Mouse (Mus musculus): ENCODE results near the gene Ceacam18. TPM values are rescaled to one million over a fixed set of nuclear protein-coding genes. Genes with fewer than 3 reads are reported as not detected.

Gene Ceacam18
- polyA plus RNA-seq, 1 experiment from 2014 or later = 0.05 TPM

Other genes with a start within 250 kb of the Ceacam18 start
- 0.76 and 1.2 TPM in 2 replicates for gene Siglecg, start 226.5 kb upstream of the Ceacam18 start, polyA plus RNA-seq (2015; fragmentation: Nextera tagmentation; extraction: Ambion mirVana)
- not detected in 2 replicates for gene Lim2, start 207.0 kb upstream of the Ceacam18 start, polyA plus RNA-seq (2015; fragmentation: Nextera tagmentation; extraction: Ambion mirVana)
- gene Nkg7, start 197.6 kb upstream of the Ceacam18 start, polyA plus RNA-seq (2015; fragmentation: Nextera tagmentation; extraction: Ambion mirVana) = 17.0 and 17.5 TPM in 2 replicates
- gene Cldnd2, start 193.9 kb upstream of the Ceacam18 start, polyA plus RNA-seq (2015; fragmentation: Nextera tagmentation; extraction: Ambion mirVana) = not detected in 2 replicates
- gene Etfb, start 190.6 kb upstream of the Ceacam18 start, polyA plus RNA-seq (2015; fragmentation: Nextera tagmentation; extraction: Ambion mirVana) = 283 and 325 TPM in 2 replicates
- not detected in 2 replicates for gene Gm45233, start 190.6 kb upstream of the Ceacam18 start, polyA plus RNA-seq (2015; fragmentation: Nextera tagmentation; extraction: Ambion mirVana)
- 1.0 and 1.5 TPM in 2 replicates for gene Vsig10l, start 171.6 kb upstream of the Ceacam18 start, polyA plus RNA-seq (2015; fragmentation: Nextera tagmentation; extraction: Ambion mirVana)
- not detected in 2 replicates for gene Iglon5, start 144.6 kb upstream of the Ceacam18 start, polyA plus RNA-seq (2015; fragmentation: Nextera tagmentation; extraction: Ambion mirVana)
- gene 4931406B18Rik, start 128.8 kb upstream of the Ceacam18 start, polyA plus RNA-seq (2015; fragmentation: Nextera tagmentation; extraction: Ambion mirVana) = not detected in 2 replicates
- 3.0 and 3.6 TPM in 2 replicates for gene Cd33, start 90.3 kb upstream of the Ceacam18 start, polyA plus RNA-seq (2015; fragmentation: Nextera tagmentation; extraction: Ambion mirVana)
- 0.18 and 0.22 TPM in 2 replicates for gene Zfp658, start 72.5 kb upstream of the Ceacam18 start, polyA plus RNA-seq (2015; fragmentation: Nextera tagmentation; extraction: Ambion mirVana)
- gene Zfp719, start 55.1 kb upstream of the Ceacam18 start, polyA plus RNA-seq (2015; fragmentation: Nextera tagmentation; extraction: Ambion mirVana) = 2.0 and 2.2 TPM in 2 replicates
- gene Zfp819, start 27.5 kb upstream of the Ceacam18 start, polyA plus RNA-seq (2015; fragmentation: Nextera tagmentation; extraction: Ambion mirVana) = not detected in 2 replicates
- gene Siglece, start 25.5 kb downstream of the Ceacam18 start, polyA plus RNA-seq (2015; fragmentation: Nextera tagmentation; extraction: Ambion mirVana) = 4.2 and 5.1 TPM in 2 replicates
- gene Ctu1, start 37.3 kb downstream of the Ceacam18 start, polyA plus RNA-seq (2015; fragmentation: Nextera tagmentation; extraction: Ambion mirVana) = 4.1 and 5.3 TPM in 2 replicates
- not detected in 2 replicates for gene Klk14, start 55.7 kb downstream of the Ceacam18 start, polyA plus RNA-seq (2015; fragmentation: Nextera tagmentation; extraction: Ambion mirVana)
- gene Klk13, start 77.9 kb downstream of the Ceacam18 start, polyA plus RNA-seq (2015; fragmentation: Nextera tagmentation; extraction: Ambion mirVana) = not detected in 2 replicates
- not detected in 2 replicates for gene Klk12, start 134.2 kb downstream of the Ceacam18 start, polyA plus RNA-seq (2015; fragmentation: Nextera tagmentation; extraction: Ambion mirVana)
- not detected in 2 replicates for gene Klk11, start 139.9 kb downstream of the Ceacam18 start, polyA plus RNA-seq (2015; fragmentation: Nextera tagmentation; extraction: Ambion mirVana)
- 0.06 and 0.10 TPM in 2 replicates for gene Klk10, start 146.3 kb downstream of the Ceacam18 start, polyA plus RNA-seq (2015; fragmentation: Nextera tagmentation; extraction: Ambion mirVana)
- gene Klk9, start 157.2 kb downstream of the Ceacam18 start, polyA plus RNA-seq (2015; fragmentation: Nextera tagmentation; extraction: Ambion mirVana) = not detected in 2 replicates
- gene Klk8, start 162.9 kb downstream of the Ceacam18 start, polyA plus RNA-seq (2015; fragmentation: Nextera tagmentation; extraction: Ambion mirVana) = 5.1 and 5.4 TPM in 2 replicates
- not detected in 2 replicates for gene Klk7, start 176.6 kb downstream of the Ceacam18 start, polyA plus RNA-seq (2015; fragmentation: Nextera tagmentation; extraction: Ambion mirVana)
- gene Klk6, start 189.8 kb downstream of the Ceacam18 start, polyA plus RNA-seq (2015; fragmentation: Nextera tagmentation; extraction: Ambion mirVana) = not detected in 2 replicates
- gene Klk5, start 207.3 kb downstream of the Ceacam18 start, polyA plus RNA-seq (2015; fragmentation: Nextera tagmentation; extraction: Ambion mirVana) = not detected in 2 replicates
- not detected in 2 replicates for gene Klk4, start 246.5 kb downstream of the Ceacam18 start, polyA plus RNA-seq (2015; fragmentation: Nextera tagmentation; extraction: Ambion mirVana)